Mouse (Mus musculus) layer of hippocampus, adult 6 months (tissue): Measurements from ENCODE around the gene Id1. TPM values are rescaled to one million over a fixed set of nuclear protein-coding genes. Genes with fewer than 3 reads are reported as not detected.

Source experiments
- long read RNA-seq, 2 experiments: library from polyadenylated mRNA; unstranded; transcript quantifications; one replicate each; pipeline ENCODE4 v2.0.0; 2019 to 2020
- microRNA-seq: library from miRNA; unstranded; fragments of <30 nt; microRNA quantifications from one replicate; pipeline ENCODE4 v1.2.0, GENCODE M21; 2020
- polyA plus RNA-seq: library from polyadenylated mRNA; unstranded; fragments of <200 nt; fragmentation: Nextera tagmentation; gene quantifications from 2 replicates; pipeline ENCODE4 v1.2.3, GENCODE M21; 2021

Id1 gene
- 15.1 and 16.2 TPM in 2 replicates for polyA plus RNA-seq
- long read RNA-seq, experiment 1, transcript Id1-201 (2 exons, 934 nt) = major isoform, 15 of 19 reads
- long read RNA-seq, experiment 1, partial matches to known transcripts = 0 of 19 reads
- long read RNA-seq, experiment 1, other reads (novel, unspliced or antisense) = 2 of 19 reads
- long read RNA-seq, experiment 2 = 0 reads

GRCm38 (mm10) chr2:152736090-152736601, at the start of gene Id1:
Gene Id1, plus strand, starts transcription at chr2:152736251.

GRCm38 (mm10) chr2:152686806-152687267, 49.2 kb upstream of the Id1 start, which contains the start of gene Mcts2:
Gene Mcts2, plus strand, starts transcription at chr2:152687035.

DNA sequence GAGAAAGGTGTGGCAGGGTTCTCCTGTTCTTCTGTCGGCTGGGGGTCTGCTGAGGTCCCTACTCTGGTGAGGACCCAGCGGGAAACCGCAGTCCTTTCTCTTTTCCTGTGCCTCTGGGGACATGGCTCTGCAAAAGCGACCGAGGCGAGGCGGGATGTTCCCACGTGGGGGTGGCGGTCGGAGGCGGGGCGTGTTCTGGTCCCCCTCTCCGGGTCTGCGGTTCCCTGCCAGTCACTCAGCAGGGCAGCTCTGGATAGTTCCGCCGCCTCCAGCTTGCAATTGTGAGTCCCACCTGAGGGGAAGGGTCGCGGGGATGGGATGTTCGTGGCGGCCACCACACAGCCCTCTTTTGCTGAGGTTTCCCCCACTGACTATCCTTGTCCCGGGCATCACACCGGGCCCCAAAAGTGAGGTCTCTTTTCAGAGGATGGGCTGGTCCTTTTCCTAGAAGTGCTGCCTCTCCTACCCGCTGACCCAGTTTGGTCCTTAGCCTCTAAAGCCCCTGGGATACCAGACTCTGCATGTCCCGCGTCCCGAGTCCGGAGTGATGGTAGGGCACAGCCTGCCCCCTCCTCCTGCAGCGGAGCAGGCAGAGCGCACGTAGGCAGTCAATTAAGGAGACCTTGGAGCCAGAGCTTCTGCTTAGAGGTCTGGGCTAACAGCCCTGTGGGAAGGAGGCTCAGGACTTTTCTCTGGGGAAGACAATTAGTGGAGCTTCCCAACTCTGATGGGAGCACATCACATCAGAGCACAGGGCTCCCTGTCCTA, 18.1 kb downstream of the Id1 start, which contains the start of gene Cox4i2:
Gene Cox4i2, plus strand, starts transcription at position 230 of the 768 bp plus-strand sequence.

Small RNA genes within 50 kb of the gene (microRNA-seq; reads per million reads assigned to microRNA genes)
- not detected for gene Gm23802

Other genes starting within 250 kb of the Id1 start
- not detected in 2 replicates for gene Defb22, start 246.1 kb upstream of the Id1 start, polyA plus RNA-seq
- gene Defb26, start 224.6 kb upstream of the Id1 start, polyA plus RNA-seq = not detected in 2 replicates
- gene Defb28, start 218.0 kb upstream of the Id1 start, polyA plus RNA-seq = not detected in 2 replicates
- not detected in 2 replicates for gene Defb29, start 196.2 kb upstream of the Id1 start, polyA plus RNA-seq
- gene Gm17416, start 166.9 kb upstream of the Id1 start, polyA plus RNA-seq = not detected in 2 replicates
- not detected in 2 replicates for gene Defb21, start 163.5 kb upstream of the Id1 start, polyA plus RNA-seq
- not detected in 2 replicates for gene Defb19, start 155.9 kb upstream of the Id1 start, polyA plus RNA-seq
- not detected in 2 replicates for gene Defb45, start 136.9 kb upstream of the Id1 start, polyA plus RNA-seq
- not detected in 2 replicates for gene Defb36, start 131.9 kb upstream of the Id1 start, polyA plus RNA-seq
- gene Defb25, start 113.2 kb upstream of the Id1 start, polyA plus RNA-seq = 1.4 TPM in 1 of 2 replicates, not detected in the other
- gene Rem1, start 109.3 kb upstream of the Id1 start, polyA plus RNA-seq = 0.35 and 0.44 TPM in 2 replicates
- gene H13, start 66.8 kb upstream of the Id1 start, polyA plus RNA-seq = 74.3 and 79.3 TPM in 2 replicates
- 21.8 and 22.0 TPM in 2 replicates for gene Mcts2, start 49.2 kb upstream of the Id1 start, polyA plus RNA-seq
- gene Cox4i2, start 17.9 kb downstream of the Id1 start, polyA plus RNA-seq = 2.6 and 3.0 TPM in 2 replicates
- gene Bcl2l1, start 95.5 kb downstream of the Id1 start, polyA plus RNA-seq = 156 and 180 TPM in 2 replicates
- gene Tpx2, start 111.7 kb downstream of the Id1 start, polyA plus RNA-seq = 0.50 and 0.72 TPM in 2 replicates
- gene Mylk2, start 175.1 kb downstream of the Id1 start, polyA plus RNA-seq = not detected in 2 replicates
- 0.60 and 0.63 TPM in 2 replicates for gene Foxs1, start 197.0 kb downstream of the Id1 start, polyA plus RNA-seq
- 6.7 and 12.0 TPM in 2 replicates for gene Dusp15, start 215.4 kb downstream of the Id1 start, polyA plus RNA-seq
- 1.3 and 1.9 TPM in 2 replicates for gene Ttll9, start 226.2 kb downstream of the Id1 start, polyA plus RNA-seq